10 mouse cellular contexts compared by ENCODE assay signal in genomic region chr12:105498842-105499241, GRCm38 (mm10).
"Had no signal": no experiment of that assay in that cellular context is flagged by ENCODE, and none has a peak within 500 bp of the region (broad histone marks: within the 10 kb centered on the region; RNA-seq: fewer than 3 reads in every experiment).

No protein-coding gene starts in this region.

- H3K27me3 ChIP-seq: neural tube, embryonic 12.5 days had no signal

- H3K36me3 ChIP-seq: neural tube, embryonic 12.5 days had no signal

- H3K4me2 ChIP-seq: neural tube, embryonic 12.5 days had no signal

- H3K9me3 ChIP-seq: neural tube, embryonic 12.5 days had no signal

- H3K4me1 ChIP-seq: neural tube, embryonic 12.5 days had no signal

- H3K27ac ChIP-seq: kidney, postnatal 0 days; left cerebral cortex, adult 2 months; liver, embryonic 14.5 days; neural tube, embryonic 12.5 days had no signal

- H3K4me3 ChIP-seq: left cerebral cortex, adult 2 months; neural tube, embryonic 12.5 days had no signal

- DNase-seq: kidney, adult 11 months; kidney, adult 9 months; lung, adult 2 months; midbrain, embryonic 14.5 days; thymus, adult 18-20 months; thymus, postnatal 14 days had no signal

- H3K9ac ChIP-seq: liver, embryonic 14.5 days; neural tube, embryonic 12.5 days had no signal
